Mouse (Mus musculus) forebrain, postnatal 0 days (tissue): ENCODE measurements at regions not wholly inside any gene's neighbourhood (a gene's known extent, or its start where the extent isn't known, plus 50 kb on each side); places are given as distances from the start of the nearest gene placed in this dataset.

Experiments used
- ATAC-seq: fragments of 200-750 bp; cut with Nextera tagmentation; 2 replicates; pipeline ENCODE4 v1.8.0; 2017; ENCODE audit warnings: mild to moderate bottlenecking, moderate library complexity
- DNase-seq: peaks from one replicate; pipeline ENCODE4 v3.0.0-alpha.2; 2015
- H3K27ac ChIP-seq: fragments of 300-500 bp; sonication (generic); 2 replicates; pipeline ENCODE4 v1.5.1; 2014; ENCODE audit warnings: low read depth, mild to moderate bottlenecking, antibody characterized with exemption, low read length, moderate library complexity, mixed read lengths
- H3K27me3 ChIP-seq: fragments of 300-500 bp; sonication (generic); 2 replicates; pipeline ENCODE4 v1.6.1; 2014; ENCODE audit warnings: mild to moderate bottlenecking, low read length, mixed read lengths; ENCODE audit not compliant: insufficient read depth
- H3K36me3 ChIP-seq: fragments of 300-500 bp; sonication (generic); 2 replicates; pipeline ENCODE4 v1.6.1; 2014; ENCODE audit warnings: mild to moderate bottlenecking, moderate library complexity; ENCODE audit not compliant: insufficient read depth
- H3K4me1 ChIP-seq: fragments of 300-500 bp; sonication (generic); 2 replicates; pipeline ENCODE4 v1.6.1; 2014; ENCODE audit warnings: antibody characterized with exemption; ENCODE audit not compliant: insufficient read depth
- H3K4me2 ChIP-seq: fragments of 300-500 bp; sonication (generic); 2 replicates; pipeline ENCODE4 v1.6.1; 2014; ENCODE audit warnings: low read depth, mild to moderate bottlenecking, moderate library complexity
- H3K4me3 ChIP-seq: fragments of 300-500 bp; sonication (generic); 2 replicates; pipeline ENCODE4 v1.5.1; 2014; ENCODE audit warnings: low read depth, low read length, mixed read lengths
- H3K9ac ChIP-seq: fragments of 300-500 bp; sonication (generic); 2 replicates; pipeline ENCODE4 v1.6.1; 2014; ENCODE audit warnings: mild to moderate bottlenecking
- H3K9me3 ChIP-seq: fragments of 300-500 bp; sonication (generic); 2 replicates; pipeline ENCODE4 v1.6.1; 2016; ENCODE audit warnings: low read length
- CTCF ChIP-seq: sonication (generic); IDR thresholded peaks from 2 replicates; pipeline ENCODE4 v1.5.1; 2016; ENCODE audit warnings: antibody characterized with exemption, control low read depth, low read depth
- WGBS: fragments of 180-500 bp; shearing (Covaris S2); extraction: QIAGEN DNeasy Blood & Tissue Kit; methylation state at CpG from one replicate; pipeline ENCODE4 v1.1.7; 2014; 5-methylcytosine and 5-hydroxymethylcytosine counted together

DNA sequence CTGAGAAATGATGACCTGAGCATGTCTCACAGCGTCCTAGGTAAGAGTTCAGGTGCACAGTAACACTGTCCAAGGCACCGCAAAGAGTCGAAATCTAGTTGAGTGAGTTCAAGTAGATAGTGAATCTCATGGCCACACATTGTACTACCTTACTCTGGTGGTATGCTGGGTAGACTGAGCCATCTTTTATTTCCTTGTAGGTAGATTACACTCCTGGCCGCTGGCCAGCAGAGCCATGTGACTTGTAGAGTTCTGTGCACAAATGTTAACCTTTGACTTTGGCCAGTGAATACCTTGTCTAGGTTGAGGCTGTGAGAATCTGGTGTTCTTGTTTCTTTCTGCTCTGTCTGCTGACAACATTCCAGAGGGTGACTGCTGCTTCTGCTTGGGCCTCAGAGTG, 273.0 kb downstream of the Bcl11a start:
- TF ChIP-seq CTCF: no peak
- 89% methylated on average over 4 of the region's 4 CpGs for WGBS
- no peaks in the 10 kb centered on the region for H3K36me3 ChIP-seq

DNA sequence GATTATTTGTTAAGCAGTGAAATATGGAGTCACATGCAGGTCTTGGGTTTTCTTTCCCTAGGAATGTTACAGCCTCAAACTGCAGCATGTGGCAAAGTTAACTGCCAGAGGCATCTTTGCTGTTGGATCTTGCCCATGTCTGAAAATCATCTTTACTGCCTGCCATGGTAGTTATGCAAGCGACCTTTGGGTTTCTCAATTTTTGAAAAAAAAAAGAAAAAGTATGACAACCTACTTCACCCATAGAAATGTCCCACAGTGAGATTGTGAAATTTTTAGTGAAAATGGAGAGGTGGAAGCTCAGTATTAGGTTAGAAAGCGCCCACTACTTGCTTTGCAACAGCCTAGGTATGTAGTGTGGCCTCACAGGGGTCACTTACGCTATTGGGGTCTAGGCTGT, 274.2 kb downstream of the Bcl11a start:
- whole genome bisulfite sequencing: 95% methylated on average over 3 of the region's 3 CpGs
- no peaks in the 10 kb centered on the region for H3K9me3 ChIP-seq
- no peaks in the 10 kb centered on the region for H3K27me3 ChIP-seq
- TF ChIP-seq CTCF: no peak
- no peaks in the 10 kb centered on the region for H3K36me3 ChIP-seq
- H3K4me2 ChIP-seq: no peak overlapping the region
- no peak for DNase-seq
- H3K27ac ChIP-seq: no peak overlapping the region
- H3K9ac ChIP-seq: no peak overlapping the region
- no peak overlapping the region for H3K4me3 ChIP-seq
- ATAC-seq: no peak
- no peaks in the 10 kb centered on the region for H3K4me1 ChIP-seq

More for the DNA sequence above, 273.0 kb downstream of the Bcl11a start:
- no peak overlapping the region for H3K4me3 ChIP-seq
- H3K4me2 ChIP-seq: no peak overlapping the region
- no peak overlapping the region for H3K27ac ChIP-seq
- no peak overlapping the region for H3K9ac ChIP-seq
- H3K4me1 ChIP-seq: no peaks in the 10 kb centered on the region
- H3K9me3 ChIP-seq: no peaks in the 10 kb centered on the region
- ATAC-seq: no peak
- no peaks in the 10 kb centered on the region for H3K27me3 ChIP-seq
- no peak for DNase-seq

DNA sequence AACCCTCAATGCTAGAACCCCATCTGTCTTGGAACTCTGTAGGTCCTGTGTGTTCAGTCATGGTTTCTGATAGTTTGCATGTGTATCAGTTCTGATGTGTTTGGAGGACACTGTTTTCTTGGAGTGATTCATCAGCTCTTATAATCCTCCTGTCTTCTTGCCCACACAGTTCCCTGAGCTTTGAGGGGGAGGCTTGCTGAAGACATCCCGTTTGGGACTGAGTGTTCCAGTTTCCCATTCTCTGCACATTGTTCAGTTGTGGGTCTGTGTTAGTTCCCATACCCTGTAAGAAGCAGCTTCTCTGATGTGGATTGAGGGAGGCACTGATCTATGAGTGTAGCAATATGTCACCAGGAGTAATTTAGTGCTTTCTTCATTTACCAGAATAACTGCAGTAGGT, 275.2 kb downstream of the Bcl11a start:
- WGBS: 74% methylated on average over 1 of the region's 1 CpGs
- Histone ChIP-seq H3K9ac (no peak overlapping the region), H3K4me2 (no peak overlapping the region), H3K4me3 (no peak overlapping the region), H3K4me1 (no peaks in the 10 kb centered on the region), H3K36me3 (no peaks in the 10 kb centered on the region), H3K9me3 (no peaks in the 10 kb centered on the region), H3K27me3 (no peaks in the 10 kb centered on the region), H3K27ac (no peak overlapping the region)
- no peak for ATAC-seq
- no peak for DNase-seq
- TF ChIP-seq CTCF: no peak

DNA sequence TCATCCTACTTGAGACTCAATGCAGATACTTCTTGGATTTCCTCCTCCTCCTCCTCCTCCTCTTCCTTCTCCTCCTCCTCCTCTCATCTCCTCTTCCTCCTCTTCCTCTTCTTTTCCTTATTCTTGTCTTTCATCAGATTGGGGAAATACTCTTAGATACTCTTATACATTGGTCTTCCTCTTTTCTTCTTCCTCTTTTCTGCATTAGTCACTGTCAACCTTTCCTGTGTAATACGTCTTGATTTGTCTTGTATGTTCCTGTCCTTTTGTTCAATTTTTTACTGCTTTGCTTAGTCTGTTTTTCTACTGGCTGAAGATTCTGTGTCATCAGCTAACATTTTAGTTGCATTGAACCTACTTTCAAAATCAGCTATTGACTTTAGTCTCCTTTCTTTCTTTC, 279.5 kb downstream of the Bcl11a start:
- DNase-seq (no peak), ATAC-seq (no peak)
- Histone ChIP-seq H3K36me3 (no peaks in the 10 kb centered on the region), H3K4me2 (no peak overlapping the region), H3K4me3 (no peak overlapping the region), H3K9ac (no peak overlapping the region), H3K27ac (no peak overlapping the region), H3K4me1 (no peaks in the 10 kb centered on the region), H3K27me3 (no peaks in the 10 kb centered on the region), H3K9me3 (no peaks in the 10 kb centered on the region)
- TF ChIP-seq CTCF: no peak
- 85% methylated on average over 1 of the region's 1 CpGs for WGBS

DNA sequence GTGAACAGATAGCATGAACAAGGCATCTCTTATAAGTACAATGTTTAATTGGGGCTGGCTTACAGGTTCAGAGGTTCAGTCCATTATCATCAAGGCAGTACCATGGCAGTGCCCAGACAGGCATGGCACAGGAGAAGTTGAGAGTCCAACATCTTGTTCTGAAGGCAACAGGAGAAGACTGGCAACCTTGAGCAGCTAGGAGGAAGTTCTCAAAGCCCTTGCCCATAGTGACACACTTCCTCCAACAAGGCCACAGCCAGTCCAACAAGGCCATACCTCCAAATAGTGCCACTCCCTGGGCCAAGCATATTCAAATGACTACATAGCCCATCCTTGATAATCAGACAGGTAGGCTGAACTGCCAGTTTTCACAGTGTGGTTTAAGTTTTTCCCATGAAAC, 281.2 kb downstream of the Bcl11a start:
- Histone ChIP-seq H3K4me3 (no peak overlapping the region), H3K27ac (no peak overlapping the region), H3K4me1 (no peaks in the 10 kb centered on the region), H3K4me2 (no peak overlapping the region), H3K27me3 (no peaks in the 10 kb centered on the region), H3K36me3 (no peaks in the 10 kb centered on the region), H3K9me3 (no peaks in the 10 kb centered on the region), H3K9ac (no peak overlapping the region)
- ATAC-seq (no peak), DNase-seq (no peak)
- no peak for TF ChIP-seq CTCF

DNA sequence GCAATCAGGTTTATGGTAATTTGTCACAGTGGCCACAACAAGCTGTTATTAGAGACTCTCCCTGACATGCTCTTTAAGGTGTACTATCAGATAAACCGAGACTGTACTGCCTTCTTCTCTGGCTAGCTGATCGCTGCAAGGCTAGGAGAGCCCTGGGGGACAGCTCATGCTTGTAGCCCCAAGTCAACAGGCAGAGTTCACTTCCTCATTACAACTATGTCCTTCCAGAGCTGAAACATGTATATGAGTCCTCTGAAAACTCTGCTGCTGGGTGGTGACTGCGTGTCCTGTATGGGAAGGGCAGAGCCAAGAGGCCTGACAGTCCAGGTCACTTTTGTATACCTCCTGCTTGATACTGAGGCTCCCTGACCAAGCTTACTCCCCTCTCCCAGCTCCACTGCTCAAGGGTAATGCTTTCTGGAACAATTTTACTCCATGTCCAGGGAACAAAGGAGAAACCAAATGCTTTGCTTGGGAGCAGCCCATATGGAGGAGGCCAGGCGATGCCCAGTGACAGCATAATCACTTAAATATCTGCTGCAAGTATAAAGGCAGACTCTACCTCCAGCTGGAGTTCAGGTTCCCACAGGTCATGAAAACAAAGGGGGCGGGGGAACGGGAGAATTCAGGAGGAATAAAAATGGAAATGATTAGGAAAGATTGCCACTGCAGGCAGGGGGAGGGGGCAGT, 284.3 kb downstream of the Bcl11a start:
- Histone ChIP-seq H3K27me3 (no peaks in the 10 kb centered on the region), H3K4me1 (no peaks in the 10 kb centered on the region), H3K36me3 (no peaks in the 10 kb centered on the region), H3K27ac (no peak overlapping the region), H3K9me3 (no peaks in the 10 kb centered on the region), H3K4me2 (no peak overlapping the region), H3K9ac (no peak overlapping the region), H3K4me3 (no peak overlapping the region)
- no peak for DNase-seq
- no peak for TF ChIP-seq CTCF
- no peak for ATAC-seq
- 54% methylated on average over 6 of the region's 6 CpGs for WGBS

DNA sequence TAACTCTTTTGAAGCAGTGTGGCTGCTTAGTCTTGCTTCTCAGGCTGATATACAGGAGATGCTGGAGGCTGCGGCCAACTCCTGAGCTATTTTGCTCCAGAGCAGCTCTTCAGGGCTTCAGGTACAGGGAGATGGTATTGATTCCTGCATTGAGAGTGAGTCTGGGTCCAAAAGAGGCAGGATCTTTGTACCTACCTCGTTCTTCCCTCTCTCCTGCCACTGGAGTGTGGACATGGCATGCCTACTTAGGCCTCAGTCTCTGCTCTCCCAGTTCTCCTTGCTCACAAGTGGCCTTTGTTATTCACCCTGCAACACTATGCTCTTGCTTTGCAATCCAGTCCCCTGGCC, 284.8 kb downstream of the Bcl11a start:
- H3K27ac ChIP-seq: no peak overlapping the region
- ATAC-seq (no peak), DNase-seq (no peak)
- H3K4me2 ChIP-seq: no peak overlapping the region
- H3K27me3 ChIP-seq: no peaks in the 10 kb centered on the region
- no peaks in the 10 kb centered on the region for H3K9me3 ChIP-seq
- no peaks in the 10 kb centered on the region for H3K36me3 ChIP-seq
- no peak for TF ChIP-seq CTCF
- H3K9ac ChIP-seq: no peak overlapping the region
- 56% methylated on average over 2 of the region's 2 CpGs for WGBS
- no peak overlapping the region for H3K4me3 ChIP-seq
- no peaks in the 10 kb centered on the region for H3K4me1 ChIP-seq
